Mouse (Mus musculus) intestine, postnatal 0 days (tissue): Measurements from ENCODE around the gene Sult4a1. TPM values are rescaled to one million over a fixed set of nuclear protein-coding genes. Genes with fewer than 3 reads are reported as not detected.

Experiments
- ATAC-seq: fragments of 200-750 bp; cut with Nextera tagmentation; 2 replicates; pipeline ENCODE4 v1.8.0; 2017; ENCODE audit warnings: mild to moderate bottlenecking, moderate TSS enrichment, moderate library complexity
- H3K27ac ChIP-seq: fragments of 300-500 bp; sonication (generic); 2 replicates; pipeline ENCODE4 v1.5.1; 2014; ENCODE audit warnings: mild to moderate bottlenecking, low read depth, low read length, moderate library complexity
- H3K27me3 ChIP-seq: fragments of 300-500 bp; sonication (generic); replicated peaks from 2 replicates; pipeline ENCODE4 v1.6.1; 2014; ENCODE audit warnings: low read length, mixed read lengths; ENCODE audit not compliant: control insufficient read depth, insufficient read depth
- H3K36me3 ChIP-seq: fragments of 300-500 bp; sonication (generic); 2 replicates; pipeline ENCODE4 v1.6.1; 2014; ENCODE audit warnings: mild to moderate bottlenecking, moderate library complexity; ENCODE audit not compliant: control insufficient read depth, insufficient read depth
- H3K4me1 ChIP-seq: fragments of 300-500 bp; sonication (generic); replicated peaks from 2 replicates; pipeline ENCODE4 v1.6.1; 2014; ENCODE audit warnings: antibody characterized with exemption, low read length, mixed read lengths; ENCODE audit not compliant: control insufficient read depth, insufficient read depth
- H3K4me2 ChIP-seq: fragments of 300-500 bp; sonication (generic); replicated peaks from 2 replicates; pipeline ENCODE4 v1.6.1; 2014; ENCODE audit warnings: low read depth, mild to moderate bottlenecking, moderate library complexity
- H3K4me3 ChIP-seq: fragments of 300-500 bp; sonication (generic); 2 replicates; pipeline ENCODE4 v1.5.1; 2014; ENCODE audit warnings: low read depth, low read length
- H3K9ac ChIP-seq: fragments of 300-500 bp; sonication (generic); 2 replicates; pipeline ENCODE4 v1.6.1; 2014; ENCODE audit warnings: mild to moderate bottlenecking, low read depth, low read length
- H3K9me3 ChIP-seq: fragments of 300-500 bp; sonication (generic); 2 replicates; pipeline ENCODE4 v1.6.1; 2016; ENCODE audit warnings: mixed run types; ENCODE audit not compliant: control insufficient read depth
- CTCF ChIP-seq: sonication (generic); IDR thresholded peaks from 2 replicates; pipeline ENCODE4 v1.5.1; 2016; ENCODE audit warnings: low read depth, mild to moderate bottlenecking, control low read depth, antibody characterized with exemption, moderate library complexity
- WGBS: fragments of 180-500 bp; shearing (Covaris S2); extraction: QIAGEN DNeasy Blood & Tissue Kit; methylation state at CpG from one replicate; pipeline ENCODE4 v1.1.7; 2014; 5-methylcytosine and 5-hydroxymethylcytosine counted together
- polyA plus RNA-seq: library from polyadenylated mRNA; unstranded; fragments of >200 nt; fragmentation: Nextera tagmentation; extraction: Ambion mirVana; gene quantifications from 2 replicates; pipeline ENCODE4 v1.2.1, GENCODE M21; 2015

Sult4a1 gene
- polyA plus RNA-seq, 1 experiment from 2014 or later, result 4.5 TPM

DNA sequence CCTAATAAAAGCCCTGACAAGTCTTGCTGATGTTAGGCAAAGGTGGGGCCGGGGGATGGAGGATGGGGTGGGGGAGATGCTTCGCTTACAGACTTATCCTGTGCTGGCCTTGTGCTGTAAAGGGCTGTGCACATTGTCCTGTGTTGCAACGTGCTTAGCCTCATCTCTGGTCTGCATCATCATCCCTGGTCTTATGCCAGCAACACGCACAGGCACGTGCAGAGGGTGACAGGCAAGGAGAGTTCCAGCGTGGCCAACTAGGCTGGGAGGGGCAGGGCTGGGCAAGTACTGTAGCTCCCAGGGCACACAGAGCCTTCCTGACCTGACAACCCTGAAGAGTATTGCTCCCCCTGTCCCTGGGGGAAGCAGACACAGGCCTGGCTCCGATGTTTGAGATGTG is 15.5 kb upstream of the Sult4a1 start:
- 64% methylated on average over 7 of the region's 7 CpGs for WGBS
- H3K4me2 ChIP-seq, result no peak overlapping the region
- no peak overlapping the region for H3K4me3 ChIP-seq
- no peak for TF ChIP-seq CTCF
- H3K36me3 ChIP-seq, result no peaks in the 10 kb centered on the region
- no peaks in the 10 kb centered on the region for H3K4me1 ChIP-seq
- no peak overlapping the region for H3K9ac ChIP-seq
- ATAC-seq, result no peak
- H3K27me3 ChIP-seq, result no peaks in the 10 kb centered on the region
- no peak overlapping the region for H3K27ac ChIP-seq
- H3K9me3 ChIP-seq, result no peaks in the 10 kb centered on the region

DNA sequence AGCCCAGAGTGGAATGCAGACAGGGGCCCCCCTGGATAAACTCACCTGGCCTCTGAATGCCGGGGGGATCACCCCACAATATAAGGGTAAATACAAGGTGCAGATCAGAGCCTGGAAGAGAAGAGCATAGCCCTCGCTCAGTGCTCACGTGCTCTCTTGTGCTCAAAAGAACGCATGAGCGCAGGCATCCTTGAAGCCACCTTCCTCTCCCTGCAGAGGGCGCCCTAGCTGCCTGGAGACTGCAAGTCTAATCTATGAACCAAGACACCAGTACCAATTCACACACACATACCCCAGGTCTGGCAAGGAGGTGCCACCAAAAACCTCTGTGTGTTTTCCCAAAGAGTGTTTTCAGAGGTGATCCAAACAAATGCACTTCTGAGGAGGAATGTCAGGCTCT is 15.1 kb upstream of the Sult4a1 start:
- Histone ChIP-seq H3K27ac (no peak overlapping the region), H3K9ac (no peak overlapping the region), H3K36me3 (no peaks in the 10 kb centered on the region), H3K4me2 (no peak overlapping the region), H3K4me3 (no peak overlapping the region), H3K9me3 (no peaks in the 10 kb centered on the region), H3K4me1 (no peaks in the 10 kb centered on the region), H3K27me3 (no peaks in the 10 kb centered on the region)
- 22% methylated on average over 6 of the region's 6 CpGs for WGBS
- peak; percentile 60 for TF ChIP-seq CTCF
- ATAC-seq, result 0 out of 2 replicates have a peak, but pooled peaks have one; percentile 25

DNA sequence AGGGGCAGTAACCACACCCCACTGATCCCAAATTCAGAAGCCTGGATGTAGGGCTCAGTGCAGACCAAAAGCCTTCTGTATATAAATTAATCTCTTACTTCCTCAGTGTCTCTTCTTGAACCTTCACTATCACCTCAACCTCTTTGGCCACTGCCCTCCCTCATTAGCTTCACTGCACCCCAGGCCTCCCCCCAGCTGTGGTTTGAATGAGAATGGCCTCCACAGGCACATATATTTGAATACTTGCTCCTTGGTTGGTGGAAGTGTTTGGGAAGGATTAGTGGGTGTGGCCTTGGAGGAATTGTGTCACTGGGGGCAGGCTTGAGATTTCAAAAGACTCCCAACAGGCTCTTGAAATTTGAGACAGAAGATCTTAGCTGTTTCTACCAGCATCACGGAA is 10.9 kb upstream of the Sult4a1 start:
- H3K4me3 ChIP-seq, result no peak overlapping the region
- H3K4me1 ChIP-seq, result no peaks in the 10 kb centered on the region
- no peaks in the 10 kb centered on the region for H3K36me3 ChIP-seq
- H3K4me2 ChIP-seq, result no peak overlapping the region
- H3K9me3 ChIP-seq, result no peaks in the 10 kb centered on the region
- 81% methylated on average over 1 of the region's 1 CpGs for WGBS
- no peak for TF ChIP-seq CTCF
- no peak overlapping the region for H3K27ac ChIP-seq
- H3K27me3 ChIP-seq, result no peaks in the 10 kb centered on the region
- no peak overlapping the region for H3K9ac ChIP-seq
- ATAC-seq, result no peak

DNA sequence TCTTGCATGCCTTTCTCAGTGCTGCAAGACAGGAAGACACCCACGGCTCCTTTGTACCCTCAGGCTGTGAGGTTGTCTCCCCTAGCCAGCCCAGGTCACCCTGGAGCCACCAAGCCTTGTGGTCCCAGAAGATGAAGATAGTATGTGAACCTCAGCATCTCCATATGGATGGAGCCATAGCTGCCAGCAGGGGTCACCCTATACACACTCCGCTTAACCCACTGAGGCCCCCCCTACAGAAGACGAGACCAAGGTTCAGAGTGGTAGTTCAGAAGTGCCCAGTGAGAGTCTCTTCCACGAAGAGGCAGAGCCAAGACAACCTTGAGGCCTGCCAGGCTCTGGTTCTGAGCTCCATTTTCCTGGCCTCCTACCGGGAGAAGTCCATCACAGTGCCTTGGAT is 10.2 kb upstream of the Sult4a1 start:
- Histone ChIP-seq H3K9me3 (no peaks in the 10 kb centered on the region), H3K4me1 (no peaks in the 10 kb centered on the region), H3K4me3 (no peak overlapping the region), H3K27ac (no peak overlapping the region), H3K4me2 (no peak overlapping the region), H3K36me3 (no peaks in the 10 kb centered on the region), H3K9ac (no peak overlapping the region), H3K27me3 (no peaks in the 10 kb centered on the region)
- ATAC-seq, result no peak
- TF ChIP-seq CTCF, result peak; percentile 64
- WGBS, result 43% methylated on average over 5 of the region's 5 CpGs

DNA sequence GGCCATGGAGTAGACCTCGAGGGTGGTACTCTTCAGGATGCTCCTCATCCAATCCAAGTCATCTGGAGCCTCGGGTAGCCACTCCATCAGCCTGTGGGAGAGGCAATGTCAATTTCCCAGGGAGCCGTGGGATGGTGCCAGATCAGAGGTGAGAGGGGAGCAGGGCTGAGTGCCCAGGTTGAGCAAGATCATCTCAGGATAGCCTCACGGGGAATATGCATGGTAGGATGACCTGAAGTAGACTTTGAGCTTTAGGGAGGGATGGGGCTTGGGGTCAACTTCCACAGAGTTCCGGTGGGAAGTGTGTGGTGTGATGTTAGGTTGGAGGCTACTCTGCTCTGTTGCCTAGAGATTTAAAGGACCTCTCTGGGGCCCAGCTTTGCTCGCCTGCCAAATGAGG is 8.3 kb upstream of the Sult4a1 start:
- TF ChIP-seq CTCF, result no peak
- H3K27me3 ChIP-seq, result no peaks in the 10 kb centered on the region
- H3K4me3 ChIP-seq, result no peak overlapping the region
- no peaks in the 10 kb centered on the region for H3K9me3 ChIP-seq
- H3K4me1 ChIP-seq, result no peaks in the 10 kb centered on the region
- 67% methylated on average over 6 of the region's 6 CpGs for WGBS
- ATAC-seq, result no peak
- no peak overlapping the region for H3K27ac ChIP-seq
- no peak overlapping the region for H3K9ac ChIP-seq
- H3K36me3 ChIP-seq, result no peaks in the 10 kb centered on the region
- no peak overlapping the region for H3K4me2 ChIP-seq

DNA sequence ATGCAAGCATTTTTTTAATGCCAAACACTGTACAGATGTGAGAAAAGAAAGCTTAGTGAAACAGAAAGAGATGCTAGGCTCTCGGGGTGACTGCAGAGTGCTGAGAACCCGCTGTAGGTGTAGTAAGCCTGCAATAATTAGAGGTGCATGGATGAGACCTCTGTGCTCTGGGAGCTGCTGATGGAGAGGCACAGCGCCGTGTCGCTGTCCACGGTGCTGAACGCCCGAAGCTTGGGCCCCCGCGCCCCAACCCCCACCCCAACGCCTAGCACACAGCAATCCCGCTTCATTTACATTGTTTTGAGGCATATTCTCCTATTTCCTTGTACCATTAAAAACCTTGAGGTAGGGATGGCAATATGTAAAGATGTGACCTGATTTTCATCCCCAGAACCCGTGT is 3.3 kb upstream of the Sult4a1 start:
- Histone ChIP-seq H3K27ac (no peak overlapping the region), H3K9ac (no peak overlapping the region), H3K4me2 (no peak overlapping the region), H3K4me1 (0 out of 2 replicates have a peak, but pooled peaks cover 3% of the 10 kb centered on the region), H3K9me3 (no peaks in the 10 kb centered on the region), H3K4me3 (no peak overlapping the region), H3K27me3 (peaks cover 27% of the 10 kb centered on the region), H3K36me3 (no peaks in the 10 kb centered on the region)
- ATAC-seq, result no peak
- no peak for TF ChIP-seq CTCF
- WGBS, result 5% methylated on average over 13 of the region's 13 CpGs

DNA sequence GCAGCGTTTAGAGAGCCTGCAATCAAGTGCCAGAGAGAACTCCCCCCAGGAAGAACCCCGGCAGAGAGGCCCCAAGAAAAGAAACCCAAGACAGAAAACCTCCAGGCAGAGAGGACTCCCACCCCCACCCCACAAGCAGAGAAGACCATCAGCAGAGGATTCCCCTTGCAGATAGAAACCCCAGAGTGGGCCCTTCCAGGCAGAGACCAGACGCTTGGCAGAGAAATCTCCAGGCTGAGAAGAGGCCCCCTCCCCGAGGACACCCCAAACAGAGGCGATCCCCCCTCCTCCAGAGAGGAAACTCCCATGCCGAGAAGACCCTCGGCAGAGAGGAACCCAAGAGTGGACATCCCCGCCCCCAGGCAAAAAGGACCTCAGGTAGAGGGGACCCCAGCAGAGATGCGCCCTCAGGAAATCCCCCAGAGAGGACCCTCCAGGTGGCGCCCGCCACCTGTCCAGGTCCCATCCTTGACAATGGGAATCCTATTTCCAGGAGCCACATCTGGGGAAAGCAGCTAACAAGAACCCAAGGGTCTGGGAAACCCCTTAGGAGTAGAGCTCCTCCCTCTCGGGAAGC is 458 bp upstream of the Sult4a1 start:
- no peaks in the 10 kb centered on the region for H3K36me3 ChIP-seq
- WGBS, result 16% methylated on average over 12 of the region's 12 CpGs
- no peak overlapping the region for H3K9ac ChIP-seq
- H3K9me3 ChIP-seq, result no peaks in the 10 kb centered on the region
- peaks cover 27% of the 10 kb centered on the region for H3K27me3 ChIP-seq
- no peak overlapping the region for H3K27ac ChIP-seq
- peak overlapping the region; percentile 40 for H3K4me3 ChIP-seq
- no peak for ATAC-seq
- 0 out of 2 replicates have a peak, but pooled peaks cover 3% of the 10 kb centered on the region for H3K4me1 ChIP-seq
- H3K4me2 ChIP-seq, result peak overlapping the region; percentile 72
- no peak for TF ChIP-seq CTCF
